Mouse (Mus musculus) kidney, embryonic 14.5 days (tissue): ENCODE results near the gene Tmem108. TPM values are rescaled to one million over a fixed set of nuclear protein-coding genes. Genes with fewer than 3 reads are reported as not detected.

Source experiments
- ATAC-seq: fragments of 200-750 bp; cut with Nextera tagmentation; 2 replicates; pipeline ENCODE4 v1.8.0; 2017; ENCODE audit warnings: moderate number of reproducible peaks, mild to moderate bottlenecking, moderate TSS enrichment, moderate library complexity; ENCODE audit not compliant: low FRiP score, low TSS enrichment
- H3K27ac ChIP-seq: fragments of 300-500 bp; sonication (generic); 2 replicates; pipeline ENCODE4 v1.5.1; 2014; ENCODE audit warnings: low read depth, mild to moderate bottlenecking, low read length, moderate library complexity, mixed read lengths
- H3K27me3 ChIP-seq: fragments of 300-500 bp; sonication (generic); 2 replicates; pipeline ENCODE4 v1.6.1; 2014; ENCODE audit warnings: mild to moderate bottlenecking, low read length; ENCODE audit not compliant: control insufficient read depth, insufficient read depth
- H3K36me3 ChIP-seq: fragments of 300-500 bp; sonication (generic); 2 replicates; pipeline ENCODE4 v1.6.1; 2014; ENCODE audit warnings: low read length, mixed read lengths; ENCODE audit not compliant: control insufficient read depth, insufficient read depth
- H3K4me1 ChIP-seq: fragments of 300-500 bp; sonication (generic); 2 replicates; pipeline ENCODE4 v1.6.1; 2014; ENCODE audit warnings: low read length, mixed read lengths; ENCODE audit not compliant: control insufficient read depth, insufficient read depth
- H3K4me2 ChIP-seq: fragments of 300-500 bp; sonication (generic); replicated peaks from 2 replicates; pipeline ENCODE4 v1.6.1; 2014; ENCODE audit warnings: low read depth, mild to moderate bottlenecking, low read length
- H3K4me3 ChIP-seq: fragments of 300-500 bp; sonication (generic); 2 replicates; pipeline ENCODE4 v1.5.1; 2014; ENCODE audit warnings: mild to moderate bottlenecking, low read length
- H3K9ac ChIP-seq: fragments of 300-500 bp; sonication (generic); 2 replicates; pipeline ENCODE4 v1.6.1; 2014; ENCODE audit warnings: low read depth, mild to moderate bottlenecking, low read length, moderate library complexity
- H3K9me3 ChIP-seq: fragments of 300-500 bp; sonication (generic); 2 replicates; pipeline ENCODE4 v1.6.1; 2016; ENCODE audit warnings: low read length; ENCODE audit not compliant: control insufficient read depth
- WGBS: fragments of 180-500 bp; shearing (Covaris S2); extraction: QIAGEN DNeasy Blood & Tissue Kit; methylation state at CpG from one replicate; pipeline ENCODE4 v1.1.7; 2014; 5-methylcytosine and 5-hydroxymethylcytosine counted together
- polyA plus RNA-seq: library from polyadenylated mRNA; unstranded; fragments of >200 nt; fragmentation: Nextera tagmentation; extraction: Ambion mirVana; gene quantifications from 2 replicates; pipeline ENCODE4 v1.2.1, GENCODE M21; 2014

The Tmem108 gene
- polyA plus RNA-seq, 1 experiment from 2014 or later, result 10.8 TPM

GRCm38 (mm10) chr9:103665817-103666216 is 95.8 kb downstream of the Tmem108 start:
- ATAC-seq, result no peak
- Histone ChIP-seq H3K27ac (no peak overlapping the region), H3K27me3 (no peaks in the 10 kb centered on the region), H3K9me3 (no peaks in the 10 kb centered on the region), H3K4me1 (no peaks in the 10 kb centered on the region), H3K9ac (no peak overlapping the region), H3K36me3 (no peaks in the 10 kb centered on the region), H3K4me2 (no peak overlapping the region), H3K4me3 (no peak overlapping the region)
- WGBS, result 89% methylated on average over 6 of the region's 6 CpGs

- Histone ChIP-seq H3K4me2 (no peak overlapping the region), H3K36me3 (no peaks in the 10 kb centered on the region), H3K9ac (no peak overlapping the region), H3K9me3 (no peaks in the 10 kb centered on the region), H3K27ac (no peak overlapping the region), H3K4me3 (no peak overlapping the region), H3K4me1 (no peaks in the 10 kb centered on the region), H3K27me3 (no peaks in the 10 kb centered on the region)
- 79% methylated on average over 11 of the region's 11 CpGs for whole genome bisulfite sequencing
- no peak for ATAC-seq
Observed at GRCm38 (mm10) chr9:103664151-103664550, 97.5 kb downstream of the Tmem108 start.

DNA sequence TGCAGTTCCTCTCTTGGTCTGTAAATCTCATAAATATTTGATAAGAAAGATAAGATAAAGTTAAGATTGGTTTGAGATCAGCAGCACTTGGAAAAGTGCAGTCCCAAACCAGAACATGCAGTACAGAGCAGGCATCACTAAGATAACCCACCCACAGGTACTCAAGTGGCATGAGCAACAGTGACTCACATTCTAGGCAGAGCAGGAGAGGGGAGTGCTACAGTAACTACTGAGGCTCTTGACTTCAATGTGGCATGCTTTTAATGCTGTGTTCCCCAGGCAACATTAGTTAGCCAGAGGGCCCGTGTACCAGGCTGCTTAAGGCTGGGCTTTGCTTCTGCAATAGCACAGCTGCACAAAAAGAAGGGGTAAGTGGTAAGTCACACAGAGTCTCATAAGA is 99.8 kb downstream of the Tmem108 start:
- Histone ChIP-seq H3K4me1 (peaks cover 12% of the 10 kb centered on the region), H3K4me2 (no peak overlapping the region), H3K27ac (no peak overlapping the region), H3K9me3 (no peaks in the 10 kb centered on the region), H3K27me3 (no peaks in the 10 kb centered on the region), H3K36me3 (no peaks in the 10 kb centered on the region), H3K9ac (no peak overlapping the region), H3K4me3 (no peak overlapping the region)
- WGBS, result 84% methylated on average over 1 of the region's 1 CpGs
- ATAC-seq, result no peak

DNA sequence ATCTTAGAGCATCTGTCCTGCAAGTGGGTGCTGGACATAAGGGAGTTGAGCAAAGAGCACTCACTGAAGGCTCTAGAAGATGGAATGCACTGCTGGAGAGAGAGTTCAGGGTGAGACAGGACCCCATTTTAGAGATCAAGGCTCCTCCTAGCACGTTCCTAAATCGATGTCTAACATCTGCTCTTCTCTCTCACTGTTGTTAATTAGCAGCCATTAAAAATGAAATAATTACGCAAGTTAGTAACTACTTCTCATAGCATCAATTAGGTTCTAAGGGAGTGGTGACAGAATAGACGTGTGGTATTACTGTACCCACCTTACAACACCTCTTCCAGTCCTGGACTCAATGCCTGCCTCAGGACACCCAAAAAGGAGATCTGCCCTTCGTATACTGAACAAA is 103.7 kb downstream of the Tmem108 start:
- peaks cover 37% of the 10 kb centered on the region for H3K4me1 ChIP-seq

GRCm38 (mm10) chr9:103657183-103657975 is 104.3 kb downstream of the Tmem108 start:
- no peak overlapping the region for H3K4me2 ChIP-seq
- no peaks in the 10 kb centered on the region for H3K9me3 ChIP-seq
- H3K9ac ChIP-seq, result no peak overlapping the region
- H3K27me3 ChIP-seq, result no peaks in the 10 kb centered on the region
- peak overlapping the region; percentile 2; the same call in 1 of the 2 replicates for H3K27ac ChIP-seq
- peak; percentile 59; the same call in 1 of the 2 replicates for ATAC-seq
- H3K36me3 ChIP-seq, result no peaks in the 10 kb centered on the region
- peaks cover 37% of the 10 kb centered on the region for H3K4me1 ChIP-seq
- no peak overlapping the region for H3K4me3 ChIP-seq
- WGBS, result 32% methylated on average over 13 of the region's 13 CpGs

More for the DNA sequence above, 103.7 kb downstream of the Tmem108 start:
- Histone ChIP-seq H3K4me3 (no peak overlapping the region), H3K27me3 (no peaks in the 10 kb centered on the region), H3K27ac (no peak overlapping the region), H3K9me3 (no peaks in the 10 kb centered on the region), H3K36me3 (no peaks in the 10 kb centered on the region), H3K4me2 (no peak overlapping the region), H3K9ac (no peak overlapping the region)
- 82% methylated on average over 5 of the region's 5 CpGs for WGBS
- no peak for ATAC-seq

GRCm38 (mm10) chr9:103653995-103654587 is 107.5 kb downstream of the Tmem108 start:
- Histone ChIP-seq H3K4me3 (no peak overlapping the region), H3K9ac (no peak overlapping the region), H3K4me1 (peaks cover 37% of the 10 kb centered on the region), H3K9me3 (no peaks in the 10 kb centered on the region), H3K27me3 (no peaks in the 10 kb centered on the region), H3K36me3 (no peaks in the 10 kb centered on the region), H3K4me2 (peak overlapping the region; percentile 19; the same call in 1 of the 2 replicates), H3K27ac (no peak overlapping the region)
- WGBS, result 7% methylated on average over 10 of the region's 10 CpGs
- ATAC-seq, result peak; percentile 56; the same call in 1 of the 2 replicates

DNA sequence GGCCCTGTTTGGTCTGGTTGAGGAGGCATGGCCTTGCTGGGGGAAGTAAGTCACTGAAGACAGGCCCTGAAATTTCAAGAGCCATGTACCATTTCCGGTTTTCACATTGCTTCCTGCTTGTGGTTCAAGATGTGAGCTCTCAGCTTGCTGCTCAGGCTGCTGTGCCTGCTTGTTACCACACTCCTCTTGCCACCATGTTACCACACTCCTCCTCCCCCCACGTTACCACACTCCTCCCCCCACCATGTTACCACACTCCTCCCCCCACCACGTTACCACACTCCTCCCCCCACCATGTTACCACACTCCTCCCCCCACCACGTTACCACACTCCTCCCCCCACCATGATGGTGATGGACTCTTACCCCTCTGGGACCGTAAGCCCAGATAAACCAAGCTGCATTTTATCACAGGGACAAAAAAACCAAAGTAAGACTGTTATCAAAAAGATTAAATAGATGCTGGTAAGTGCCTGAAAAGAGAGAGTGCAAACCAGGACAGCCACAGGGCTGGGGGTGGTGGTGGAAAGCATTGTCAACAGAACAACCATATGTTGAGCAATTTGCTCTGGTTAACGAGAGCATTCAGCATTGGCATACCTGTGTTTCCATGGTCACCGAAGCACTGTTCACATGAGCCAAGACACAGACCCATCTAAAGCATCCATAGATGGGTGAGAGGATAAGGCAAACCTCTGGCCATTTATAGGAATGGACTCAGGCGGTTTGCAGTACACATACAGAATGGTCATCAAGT is 109.3 kb downstream of the Tmem108 start:
- ATAC-seq, result no peak
- H3K9me3 ChIP-seq, result no peaks in the 10 kb centered on the region
- 76% methylated on average over 8 of the region's 8 CpGs for WGBS
- H3K27me3 ChIP-seq, result no peaks in the 10 kb centered on the region
- peaks cover 29% of the 10 kb centered on the region for H3K4me1 ChIP-seq
- H3K27ac ChIP-seq, result no peak overlapping the region
- no peak overlapping the region for H3K4me3 ChIP-seq
- H3K4me2 ChIP-seq, result no peak overlapping the region
- no peaks in the 10 kb centered on the region for H3K36me3 ChIP-seq
- no peak overlapping the region for H3K9ac ChIP-seq

GRCm38 (mm10) chr9:103646605-103647004 is 115.0 kb downstream of the Tmem108 start:
- no peak overlapping the region for H3K9ac ChIP-seq
- no peaks in the 10 kb centered on the region for H3K9me3 ChIP-seq
- no peaks in the 10 kb centered on the region for H3K4me1 ChIP-seq
- H3K27me3 ChIP-seq, result no peaks in the 10 kb centered on the region
- 63% methylated on average over 2 of the region's 2 CpGs for WGBS
- no peak overlapping the region for H3K4me2 ChIP-seq
- H3K4me3 ChIP-seq, result no peak overlapping the region
- no peaks in the 10 kb centered on the region for H3K36me3 ChIP-seq
- ATAC-seq, result no peak
- no peak overlapping the region for H3K27ac ChIP-seq

GRCm38 (mm10) chr9:103645724-103646123 is 115.9 kb downstream of the Tmem108 start:
- H3K27ac ChIP-seq, result no peak overlapping the region
- no peaks in the 10 kb centered on the region for H3K9me3 ChIP-seq
- no peak overlapping the region for H3K4me3 ChIP-seq
- no peak overlapping the region for H3K4me2 ChIP-seq
- H3K9ac ChIP-seq, result no peak overlapping the region
- no peak for ATAC-seq
- H3K36me3 ChIP-seq, result no peaks in the 10 kb centered on the region
- 88% methylated on average over 7 of the region's 7 CpGs for WGBS
- no peaks in the 10 kb centered on the region for H3K27me3 ChIP-seq
- H3K4me1 ChIP-seq, result no peaks in the 10 kb centered on the region
